Mouse (Mus musculus) embryonic fibroblast, embryonic 13.5 days (primary cell): ENCODE measurements around the gene Oas1d. TPM values are rescaled to one million over a fixed set of nuclear protein-coding genes. Genes with fewer than 3 reads are reported as not detected.

Source experiments
- H3K27ac ChIP-seq: 2 replicates; pipeline ENCODE4 v1.5.1; 2012; ENCODE audit warnings: low read length, control low read depth, inconsistent platforms; ENCODE audit not compliant: insufficient read depth
- H3K4me1 ChIP-seq: 2 replicates; pipeline ENCODE4 v1.6.1; 2011; ENCODE audit warnings: low read length; ENCODE audit not compliant: control insufficient read depth, insufficient read depth
- H3K4me3 ChIP-seq: 2 replicates; pipeline ENCODE4 v1.5.1; 2011; ENCODE audit warnings: mild to moderate bottlenecking, control low read depth, low read length; ENCODE audit not compliant: insufficient read depth
- CTCF ChIP-seq: IDR thresholded peaks from 2 replicates; pipeline ENCODE4 v1.5.1; 2011; ENCODE audit warnings: mild to moderate bottlenecking, control low read depth, low read length, moderate library complexity, borderline replicate concordance; ENCODE audit not compliant: insufficient read depth
- POLR2A ChIP-seq: IDR thresholded peaks from 2 replicates; pipeline ENCODE4 v1.6.1; 2011; ENCODE audit warnings: low read depth, mild to moderate bottlenecking, control low read depth, low read length, moderate library complexity
- polyA plus RNA-seq: library from polyadenylated mRNA; stranded (reverse); fragments of >200 nt; gene quantifications from 2 replicates; pipeline ENCODE4 v1.2.4, GENCODE M21; 2011; ENCODE audit warnings: low read depth; ENCODE audit not compliant: missing spikeins, insufficient read length

The Oas1d gene
- polyA plus RNA-seq, 1 experiment = not detected

- TF ChIP-seq CTCF (no peak), POLR2A (no peak)
- H3K4me1 ChIP-seq = no peaks in the 10 kb centered on the region
- H3K27ac ChIP-seq = no peak overlapping the region
- no peak overlapping the region for H3K4me3 ChIP-seq
These were observed 53.2 kb downstream of the Oas1d start for GRCm38 (mm10) chr5:120967355-120968133.

- TF ChIP-seq CTCF (no peak), POLR2A (no peak)
- Histone ChIP-seq H3K27ac (no peak overlapping the region), H3K4me1 (no peaks in the 10 kb centered on the region), H3K4me3 (no peak overlapping the region)
These were observed 53.8 kb downstream of the Oas1d start for GRCm38 (mm10) chr5:120968134-120968532.

GRCm38 (mm10) chr5:120968799-120969198, 54.5 kb downstream of the Oas1d start:
- Histone ChIP-seq H3K4me3 (no peak overlapping the region), H3K4me1 (no peaks in the 10 kb centered on the region), H3K27ac (no peak overlapping the region)
- TF ChIP-seq CTCF (no peak), POLR2A (no peak)

- no peak overlapping the region for H3K4me3 ChIP-seq
- no peaks in the 10 kb centered on the region for H3K4me1 ChIP-seq
- TF ChIP-seq POLR2A (no peak), CTCF (no peak)
- no peak overlapping the region for H3K27ac ChIP-seq
These were observed 55.4 kb downstream of the Oas1d start for GRCm38 (mm10) chr5:120969703-120970102.

Other genes starting within 250 kb of the Oas1d start
- not detected in 2 replicates for gene Dtx1, start 202.6 kb upstream of the Oas1d start, polyA plus RNA-seq
- gene Oas2, start 164.7 kb upstream of the Oas1d start, polyA plus RNA-seq = 0.28 and 0.61 TPM in 2 replicates
- gene Oas3, start 136.9 kb upstream of the Oas1d start, polyA plus RNA-seq = 0.18 TPM in 1 of 2 replicates, not detected in the other
- not detected in 2 replicates for gene Oas1e, start 119.0 kb upstream of the Oas1d start, polyA plus RNA-seq
- 1.3 and 1.9 TPM in 2 replicates for gene Oas1c, start 102.0 kb upstream of the Oas1d start, polyA plus RNA-seq
- not detected in 2 replicates for gene Oas1f, start 67.2 kb upstream of the Oas1d start, polyA plus RNA-seq
- not detected in 2 replicates for gene Oas1h, start 53.1 kb upstream of the Oas1d start, polyA plus RNA-seq
- gene Oas1g, start 26.9 kb upstream of the Oas1d start, polyA plus RNA-seq = 1.3 TPM in 1 of 2 replicates, not detected in the other
- gene Oas1a, start 7.0 kb upstream of the Oas1d start, polyA plus RNA-seq = 4.9 and 5.8 TPM in 2 replicates
- gene Rph3a, start 95.6 kb downstream of the Oas1d start, polyA plus RNA-seq = not detected in 2 replicates